Mouse (Mus musculus): Measurements from ENCODE around the gene Castor2. TPM values are rescaled to one million over a fixed set of nuclear protein-coding genes. Genes with fewer than 3 reads are reported as not detected.
A peak's percentile ranks its signal among the peaks of the same experiment; 100 is the strongest.

The Castor2 gene
- total and polyA plus RNA-seq, 2 experiments from 2014 or later: 21.1 to 27.4 TPM

- no peak for TF ChIP-seq CTCF (IDR thresholded peaks at IDR 0.05; ENCODE audit: low read depth)
- Histone ChIP-seq H3K27ac (no peak overlapping the region), H3K9me3 (ENCODE audit: low read length) (no peaks in the 10 kb centered on the region), H3K4me3 (ENCODE audit: low read length) (no peak overlapping the region), H3K27me3 (ENCODE audit: insufficient read depth, low read length) (no peaks in the 10 kb centered on the region), H3K4me1 (ENCODE audit: insufficient read depth, low read length) (peaks cover 5% of the 10 kb centered on the region; the same call in 1 of the 2 replicates), H3K9ac (replicated peaks; ENCODE audit: low read length) (no peak overlapping the region), H3K36me3 (ENCODE audit: insufficient read depth, low read length) (peaks cover 12% of the 10 kb centered on the region), H3K4me2 (ENCODE audit: low read depth, low read length) (no peak overlapping the region)
- ATAC-seq (no peak), DNase-seq (ENCODE audit: low spot score) (no peak)
- 93% methylated on average over 7 of the region's 7 CpGs for WGBS
Measured at GRCm38 (mm10) chr5:134166642-134167041, 67.1 kb downstream of the Castor2 start.

- Histone ChIP-seq H3K4me1 (ENCODE audit: insufficient read depth, low read length) (peaks cover 5% of the 10 kb centered on the region; the same call in 1 of the 2 replicates), H3K9me3 (ENCODE audit: low read length) (no peaks in the 10 kb centered on the region), H3K27me3 (ENCODE audit: insufficient read depth, low read length) (no peaks in the 10 kb centered on the region), H3K4me2 (ENCODE audit: low read depth, low read length) (no peak overlapping the region), H3K27ac (no peak overlapping the region), H3K4me3 (ENCODE audit: low read length) (no peak overlapping the region), H3K9ac (replicated peaks; ENCODE audit: low read length) (no peak overlapping the region), H3K36me3 (ENCODE audit: insufficient read depth, low read length) (peaks cover 7% of the 10 kb centered on the region; the same call in 1 of the 2 replicates)
- DNase-seq (ENCODE audit: low spot score): no peak
- ATAC-seq: no peak
- TF ChIP-seq CTCF (IDR thresholded peaks at IDR 0.05; ENCODE audit: low read depth): no peak
- 92% methylated on average over 9 of the region's 9 CpGs for WGBS
Measured at GRCm38 (mm10) chr5:134168033-134168432, 68.5 kb downstream of the Castor2 start.

- ATAC-seq: peak; percentile 21; the same call in 1 of the 2 replicates
Measured at GRCm38 (mm10) chr5:134169231-134169630, 69.7 kb downstream of the Castor2 start.

GRCm38 (mm10) chr5:134170167-134170566, 70.7 kb downstream of the Castor2 start:
- H3K4me2 ChIP-seq (ENCODE audit: low read depth, low read length): no peak overlapping the region
- H3K4me3 ChIP-seq (ENCODE audit: low read length): no peak overlapping the region
- ATAC-seq (no peak), DNase-seq (ENCODE audit: low spot score) (no peak)
- H3K9me3 ChIP-seq (ENCODE audit: low read length): no peaks in the 10 kb centered on the region
- H3K9ac ChIP-seq (replicated peaks; ENCODE audit: low read length): no peak overlapping the region
- H3K27ac ChIP-seq: no peak overlapping the region
- no peaks in the 10 kb centered on the region for H3K36me3 ChIP-seq (ENCODE audit: insufficient read depth, low read length)
- TF ChIP-seq CTCF (IDR thresholded peaks at IDR 0.05; ENCODE audit: low read depth): no peak
- no peaks in the 10 kb centered on the region for H3K27me3 ChIP-seq (ENCODE audit: insufficient read depth, low read length)
- no peaks in the 10 kb centered on the region for H3K4me1 ChIP-seq (ENCODE audit: insufficient read depth, low read length)
- 95% methylated on average over 8 of the region's 8 CpGs for WGBS

More at GRCm38 (mm10) chr5:134169231-134169630, 69.7 kb downstream of the Castor2 start:
- H3K27me3 ChIP-seq (ENCODE audit: insufficient read depth, low read length): no peaks in the 10 kb centered on the region
- TF ChIP-seq CTCF (IDR thresholded peaks at IDR 0.05; ENCODE audit: low read depth): no peak
- no peaks in the 10 kb centered on the region; the same call in 1 of the 2 replicates for H3K36me3 ChIP-seq (ENCODE audit: insufficient read depth, low read length)
- no peak for DNase-seq (ENCODE audit: low spot score)
- no peak overlapping the region for H3K27ac ChIP-seq
- 93% methylated on average over 10 of the region's 10 CpGs for WGBS
- no peak overlapping the region for H3K4me3 ChIP-seq (ENCODE audit: low read length)
- H3K4me2 ChIP-seq (ENCODE audit: low read depth, low read length): no peak overlapping the region
- peaks cover 5% of the 10 kb centered on the region; the same call in 1 of the 2 replicates for H3K4me1 ChIP-seq (ENCODE audit: insufficient read depth, low read length)
- H3K9me3 ChIP-seq (ENCODE audit: low read length): no peaks in the 10 kb centered on the region
- no peak overlapping the region for H3K9ac ChIP-seq (replicated peaks; ENCODE audit: low read length)

- Histone ChIP-seq H3K27me3 (ENCODE audit: insufficient read depth, low read length) (no peaks in the 10 kb centered on the region), H3K27ac (no peak overlapping the region), H3K9me3 (ENCODE audit: low read length) (no peaks in the 10 kb centered on the region), H3K4me3 (ENCODE audit: low read length) (no peak overlapping the region), H3K4me2 (ENCODE audit: low read depth, low read length) (no peak overlapping the region), H3K9ac (replicated peaks; ENCODE audit: low read length) (no peak overlapping the region), H3K4me1 (ENCODE audit: insufficient read depth, low read length) (peaks cover 4% of the 10 kb centered on the region; the same call in 1 of the 2 replicates), H3K36me3 (ENCODE audit: insufficient read depth, low read length) (no peaks in the 10 kb centered on the region)
- 31% methylated on average over 4 of the region's 4 CpGs for WGBS
- ATAC-seq (no peak), DNase-seq (ENCODE audit: low spot score) (peak; percentile 48)
- peak; percentile 75 for TF ChIP-seq CTCF (IDR thresholded peaks at IDR 0.05; ENCODE audit: low read depth)
Measured at GRCm38 (mm10) chr5:134173206-134173605, 73.7 kb downstream of the Castor2 start.

- no peak for ATAC-seq
- no peak for TF ChIP-seq CTCF (IDR thresholded peaks at IDR 0.05; ENCODE audit: low read depth)
- WGBS: 10% methylated on average over 10 of the region's 10 CpGs
- Histone ChIP-seq H3K4me1 (ENCODE audit: insufficient read depth, low read length) (peaks cover 4% of the 10 kb centered on the region; the same call in 1 of the 2 replicates), H3K9ac (replicated peaks; ENCODE audit: low read length) (peak overlapping the region; percentile 81), H3K4me3 (ENCODE audit: low read length) (peak overlapping the region; percentile 96), H3K9me3 (ENCODE audit: low read length) (no peaks in the 10 kb centered on the region), H3K36me3 (ENCODE audit: insufficient read depth, low read length) (no peaks in the 10 kb centered on the region), H3K27me3 (ENCODE audit: insufficient read depth, low read length) (no peaks in the 10 kb centered on the region), H3K27ac (peak overlapping the region; percentile 86), H3K4me2 (ENCODE audit: low read depth, low read length) (peak overlapping the region; percentile 66)
- DNase-seq (ENCODE audit: low spot score): no peak
Measured at GRCm38 (mm10) chr5:134175696-134176095, 76.2 kb downstream of the Castor2 start.

GRCm38 (mm10) chr5:134176169-134176881, 76.8 kb downstream of the Castor2 start, which contains the start of gene Rcc1l:
TSS of gene Rcc1l (minus strand) at chr5:134176774.
- Histone ChIP-seq H3K36me3 (ENCODE audit: insufficient read depth, low read length) (no peaks in the 10 kb centered on the region), H3K9me3 (ENCODE audit: low read length) (no peaks in the 10 kb centered on the region), H3K27me3 (ENCODE audit: insufficient read depth, low read length) (no peaks in the 10 kb centered on the region), H3K9ac (replicated peaks; ENCODE audit: low read length) (peak within 1 kb of the TSS; percentile 81), H3K4me1 (ENCODE audit: insufficient read depth, low read length) (peaks cover 4% of the 10 kb centered on the region; the same call in 1 of the 2 replicates), H3K4me2 (ENCODE audit: low read depth, low read length) (peak within 1 kb of the TSS; percentile 66), H3K4me3 (ENCODE audit: low read length) (peak within 1 kb of the TSS; percentile 96), H3K27ac (peak within 1 kb of the TSS; percentile 86)
- under 1% methylated on average over 71 of the region's 72 CpGs for WGBS
- ATAC-seq (peak; percentile 91), DNase-seq (ENCODE audit: low spot score) (peak; percentile 95)
- no peak for TF ChIP-seq CTCF (IDR thresholded peaks at IDR 0.05; ENCODE audit: low read depth)

Data from hindbrain, postnatal 0 days (tissue).